Mouse (Mus musculus): Measurements from ENCODE around the gene Nostrin.

Gene Nostrin

GRCm38 (mm10) chr2:69128921-69129395 lies 6.6 kb upstream of the Nostrin start:
- in situ Hi-C loops (cut with MboI, MseI): no loop called here

- in situ Hi-C loops (cut with MboI, MseI): no loop called here
Measured at GRCm38 (mm10) chr2:69129425-69130210, 6.0 kb upstream of the Nostrin start.

GRCm38 (mm10) chr2:69132046-69132445 lies 3.6 kb upstream of the Nostrin start:
- in situ Hi-C loops (cut with MboI, MseI): no loop called here

GRCm38 (mm10) chr2:69132488-69133040 lies 3.0 kb upstream of the Nostrin start:
- in situ Hi-C loops (cut with MboI, MseI): no loop called here

GRCm38 (mm10) chr2:69134186-69134585 lies 1.4 kb upstream of the Nostrin start:
- in situ Hi-C loops (cut with MboI, MseI): no loop called here

GRCm38 (mm10) chr2:69134937-69135336 lies 663 bp upstream of the Nostrin start:
- in situ Hi-C loops (cut with MboI, MseI): no loop called here

GRCm38 (mm10) chr2:69137406-69138084 lies 1.9 kb downstream of the Nostrin start:
- in situ Hi-C loops (cut with MboI, MseI): no loop called here

GRCm38 (mm10) chr2:69138759-69139158 lies 3.2 kb downstream of the Nostrin start:
- in situ Hi-C loops (cut with MboI, MseI): no loop called here

GRCm38 (mm10) chr2:69140215-69140614 lies 4.6 kb downstream of the Nostrin start:
- in situ Hi-C loops (cut with MboI, MseI): no loop called here

GRCm38 (mm10) chr2:69140816-69141215 lies 5.2 kb downstream of the Nostrin start:
- in situ Hi-C loops (cut with MboI, MseI): no loop called here

- in situ Hi-C loops (cut with MboI, MseI): no loop called here
Measured at GRCm38 (mm10) chr2:69148691-69149090, 13.1 kb downstream of the Nostrin start.

- in situ Hi-C loops (cut with MboI, MseI): no loop called here
Measured at GRCm38 (mm10) chr2:69149154-69149553, 13.6 kb downstream of the Nostrin start.

- in situ Hi-C loops (cut with MboI, MseI): no loop called here
Measured at GRCm38 (mm10) chr2:69150841-69151240, 15.2 kb downstream of the Nostrin start.

- in situ Hi-C loops (cut with MboI, MseI): no loop called here
Measured at GRCm38 (mm10) chr2:69155861-69156260, 20.3 kb downstream of the Nostrin start.

GRCm38 (mm10) chr2:69156283-69156682 lies 20.7 kb downstream of the Nostrin start:
- in situ Hi-C loops (cut with MboI, MseI): no loop called here

- in situ Hi-C loops (cut with MboI, MseI): no loop called here
Measured at GRCm38 (mm10) chr2:69158907-69159306, 23.3 kb downstream of the Nostrin start.

- in situ Hi-C loops (cut with MboI, MseI): no loop called here
Measured at GRCm38 (mm10) chr2:69170395-69171077, 34.9 kb downstream of the Nostrin start.

GRCm38 (mm10) chr2:69175296-69175695 lies 39.7 kb downstream of the Nostrin start:
- in situ Hi-C loops (cut with MboI, MseI): no loop called here

GRCm38 (mm10) chr2:69179721-69180120 lies 44.1 kb downstream of the Nostrin start:
- in situ Hi-C loops (cut with MboI, MseI): no loop called here

GRCm38 (mm10) chr2:69187990-69188389 lies 52.4 kb downstream of the Nostrin start:
- in situ Hi-C loops (cut with MboI, MseI): no loop called here

- in situ Hi-C loops (cut with MboI, MseI): no loop called here
Measured at GRCm38 (mm10) chr2:69188732-69189131, 53.1 kb downstream of the Nostrin start.

GRCm38 (mm10) chr2:69189222-69189621 lies 53.6 kb downstream of the Nostrin start:
- in situ Hi-C loops (cut with MboI, MseI): no loop called here
